ENCODE assay signal across 13 mouse cellular contexts in genomic region chr6:72671129-72671528, GRCm38 (mm10). TPM values are rescaled to one million over a fixed set of nuclear protein-coding genes. Genes with fewer than 3 reads are reported as not detected.
DNase-seq lines count a peak whose midpoint lies in the region; ATAC-seq and TF ChIP-seq lines count a peak whose summit lies in the region.
"Had no signal": no experiment of that assay in that cellular context is flagged by ENCODE, and none has a peak within 500 bp of the region (broad histone marks: within the 10 kb centered on the region; RNA-seq: fewer than 3 reads in every experiment).

No protein-coding gene starts in this region.

- TF ChIP-seq EP300 in lung, postnatal 0 days (IDR thresholded peaks at IDR 0.05) = no peak

- no peak overlapping the region for H3K4me2 ChIP-seq in lung, postnatal 0 days (replicated peaks; ENCODE audit: low read depth, low read length)
- H3K4me2 ChIP-seq: hindbrain, embryonic 14.5 days; liver, embryonic 15.5 days; midbrain, embryonic 11.5 days had no signal

- H3K36me3 ChIP-seq in lung, postnatal 0 days (ENCODE audit: insufficient read depth, low read length) = no peaks in the 10 kb centered on the region
- H3K36me3 ChIP-seq: liver, embryonic 15.5 days had no signal

- no peaks in the 10 kb centered on the region for H3K9me3 ChIP-seq in lung, postnatal 0 days (ENCODE audit: low read length)
- H3K9me3 ChIP-seq: liver, embryonic 15.5 days had no signal

- H3K27ac ChIP-seq in lung, postnatal 0 days (ENCODE audit: low read length) = no peak overlapping the region
- H3K27ac ChIP-seq: hindbrain, embryonic 14.5 days; liver, embryonic 15.5 days had no signal

- H3K9ac ChIP-seq in lung, postnatal 0 days (replicated peaks; ENCODE audit: low read depth) = no peak overlapping the region
- H3K9ac ChIP-seq: hindbrain, embryonic 14.5 days; liver, embryonic 15.5 days had no signal

- no peaks in the 10 kb centered on the region for H3K27me3 ChIP-seq in lung, postnatal 0 days (replicated peaks; ENCODE audit: insufficient read depth, low read length)
- H3K27me3 ChIP-seq: liver, embryonic 15.5 days had no signal

- WGBS in lung, postnatal 0 days = 34% methylated on average over 8 of the region's 8 CpGs

- peak; percentile 97 for DNase-seq in heart, adult 11 months
- no peak for DNase-seq in heart, postnatal 14 days
- DNase-seq in lung, postnatal 0 days (ENCODE audit: low spot score) = peak; percentile 31
- no peak for DNase-seq in lung, postnatal 14 days
- DNase-seq in heart, postnatal 10 days = peak; percentile 52 to 56
- DNase-seq in frontal cortex, postnatal 10 days (ENCODE audit: low spot score in 2 of 2) = no peak
- DNase-seq in right cerebral cortex, postnatal 14 days = no peak
- DNase-seq: thymus, adult 2 months had no signal

- intact Hi-C loops in heart, postnatal 14 days (cut with DNase I) = loop anchor here (2.0 kb wide), 1 partner anchor 118 kb away; the partner anchor contains the start of gene Tcf7l1
- intact Hi-C loops in heart, postnatal 10 days (cut with DNase I) = loop anchor here (2.0 kb wide), 1 partner anchor 118 kb away; the partner anchor contains the start of gene Tcf7l1

- no peaks in the 10 kb centered on the region; the same call in 1 of the 2 replicates for H3K4me1 ChIP-seq in lung, postnatal 0 days (ENCODE audit: insufficient read depth, low read depth, low read length)
- H3K4me1 ChIP-seq: liver, embryonic 15.5 days had no signal

- ATAC-seq in lung, postnatal 0 days = peak; percentile 54
- ATAC-seq in erythroid progenitor cell, adult 5-6 weeks (replicated peaks; ENCODE audit: low FRiP score, poor library complexity, severe bottlenecking) = no peak

- H3K4me3 ChIP-seq in lung, postnatal 0 days (ENCODE audit: low read depth, low read length) = no peak overlapping the region
- H3K4me3 ChIP-seq: erythroblast, embryonic 14.5 days; liver, embryonic 15.5 days had no signal

- TF ChIP-seq CTCF in lung, postnatal 0 days (IDR thresholded peaks at IDR 0.05) = peak; percentile 48

RNA-seq across cellular contexts. Expression of gene Tgoln1, which starts 54.3 kb away (rescaled TPM):
- 10 to 100 TPM; 46.4 to 47.6 TPM for total RNA-seq in heart, postnatal 14 days (2021)
- polyA plus RNA-seq in lung, postnatal 0 days (2015; fragmentation: Nextera tagmentation; extraction: Ambion mirVana) = 120 and 155 TPM in 2 replicates
- total RNA-seq in heart, postnatal 10 days (2021) = 10 to 100 TPM; 44.5 to 45.4 TPM
- total RNA-seq in erythroid progenitor cell, adult 5-6 weeks (2015; ENCODE audit: low replicate concordance) = 14.7 and 28.5 TPM in 2 replicates
- 21.9 and 23.5 TPM in 2 replicates for total RNA-seq in erythroid progenitor cell, adult 5-6 weeks (2017; ENCODE audit: low replicate concordance)

Comparison
In these comparisons a context has a peak if more than half of its experiments do, and no peak if none do; other contexts are left out.
1. DNase-seq: peak in heart, adult 11 months (single experiment), lung, postnatal 0 days (single experiment) and heart, postnatal 10 days (2 of 2); none in heart, postnatal 14 days (0 of 2), lung, postnatal 14 days (single experiment), frontal cortex, postnatal 10 days (0 of 2) and right cerebral cortex, postnatal 14 days (single experiment).